21 mouse cellular contexts compared by ENCODE assay signal in genomic region chr2:74084971-74085370, GRCm38 (mm10).
"Had no signal": no experiment of that assay in that cellular context is flagged by ENCODE, and none has a peak within 500 bp of the region (broad histone marks: within the 10 kb centered on the region; RNA-seq: fewer than 3 reads in every experiment).

No protein-coding gene starts in this region.

- H3K27ac ChIP-seq: kidney, embryonic 15.5 days; left cerebral cortex, adult 2 months; limb, embryonic 13.5 days; liver, embryonic 12.5 days; liver, embryonic 15.5 days; macrophage; midbrain, embryonic 12.5 days; midbrain, embryonic 15.5 days; neural tube, embryonic 12.5 days; neural tube, embryonic 15.5 days; stomach, postnatal 0 days had no signal

- ATAC-seq: liver, embryonic 12.5 days; midbrain, embryonic 15.5 days had no signal

- H3K36me3 ChIP-seq: kidney, embryonic 15.5 days; limb, embryonic 13.5 days; liver, embryonic 12.5 days; liver, embryonic 15.5 days; midbrain, embryonic 12.5 days; midbrain, embryonic 15.5 days; neural tube, embryonic 12.5 days; neural tube, embryonic 15.5 days had no signal

- DNase-seq: kidney, postnatal 10 days; kidney, postnatal 36 days; layer of hippocampus, postnatal 36 days; liver; lung, adult 18-20 months; right cerebral cortex, adult 18-20 months; right cerebral cortex, postnatal 14 days; right cerebral cortex, postnatal 4 days; thymus, adult 2 months; thymus, postnatal 14 days had no signal

- H3K4me3 ChIP-seq: kidney, embryonic 15.5 days; left cerebral cortex, adult 2 months; limb, embryonic 13.5 days; liver, embryonic 12.5 days; liver, embryonic 15.5 days; midbrain, embryonic 12.5 days; midbrain, embryonic 15.5 days; neural tube, embryonic 12.5 days; neural tube, embryonic 15.5 days had no signal

- H3K4me1 ChIP-seq: kidney, embryonic 15.5 days; liver, embryonic 12.5 days; liver, embryonic 15.5 days; midbrain, embryonic 12.5 days; midbrain, embryonic 15.5 days; neural tube, embryonic 12.5 days; neural tube, embryonic 15.5 days had no signal

- H3K4me2 ChIP-seq: kidney, embryonic 15.5 days; limb, embryonic 13.5 days; liver, embryonic 12.5 days; liver, embryonic 15.5 days; midbrain, embryonic 12.5 days; midbrain, embryonic 15.5 days; neural tube, embryonic 12.5 days; neural tube, embryonic 15.5 days had no signal

- H3K9ac ChIP-seq: kidney, embryonic 15.5 days; limb, embryonic 13.5 days; liver, embryonic 12.5 days; liver, embryonic 15.5 days; midbrain, embryonic 12.5 days; midbrain, embryonic 15.5 days; neural tube, embryonic 12.5 days; neural tube, embryonic 15.5 days had no signal

- H3K27me3 ChIP-seq: kidney, embryonic 15.5 days; limb, embryonic 13.5 days; liver, embryonic 12.5 days; liver, embryonic 15.5 days; midbrain, embryonic 15.5 days; neural tube, embryonic 12.5 days; neural tube, embryonic 15.5 days had no signal

- H3K9me3 ChIP-seq: kidney, embryonic 15.5 days; limb, embryonic 13.5 days; liver, embryonic 12.5 days; liver, embryonic 15.5 days; midbrain, embryonic 12.5 days; midbrain, embryonic 15.5 days; neural tube, embryonic 12.5 days; neural tube, embryonic 15.5 days had no signal
